Mouse (Mus musculus): ENCODE results near the gene Tmem229a.

Tmem229a gene

GRCm38 (mm10) chr6:24955946-24956585 lies at the start of gene Tmem229a:
TSS of gene Tmem229a (minus strand) at chr6:24956297.
- peak; percentile 57 to 77 for DNase-seq (ENCODE audit: low spot score in 2 of 2)

DNA sequence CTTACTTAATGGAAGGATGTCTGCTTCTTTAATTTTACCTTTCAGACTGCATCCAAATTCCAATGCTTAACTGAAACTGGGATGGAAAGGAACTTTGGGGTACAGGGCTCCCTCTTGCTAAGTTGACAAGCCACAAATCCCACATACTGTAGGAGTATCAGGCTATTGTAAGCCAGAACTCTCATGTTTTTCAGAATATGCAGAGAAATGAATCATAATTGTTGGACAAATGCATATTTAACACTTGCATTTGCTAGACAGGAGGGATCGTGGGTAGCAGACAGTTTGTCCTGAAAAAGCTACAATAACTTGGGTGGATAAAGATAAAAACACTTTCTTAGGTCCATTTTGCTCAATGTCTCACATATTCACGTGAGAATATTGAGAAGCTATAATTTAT lies 37.7 kb upstream of the Tmem229a start:
- DNase-seq (ENCODE audit: low spot score in 2 of 2) = no peak

DNA sequence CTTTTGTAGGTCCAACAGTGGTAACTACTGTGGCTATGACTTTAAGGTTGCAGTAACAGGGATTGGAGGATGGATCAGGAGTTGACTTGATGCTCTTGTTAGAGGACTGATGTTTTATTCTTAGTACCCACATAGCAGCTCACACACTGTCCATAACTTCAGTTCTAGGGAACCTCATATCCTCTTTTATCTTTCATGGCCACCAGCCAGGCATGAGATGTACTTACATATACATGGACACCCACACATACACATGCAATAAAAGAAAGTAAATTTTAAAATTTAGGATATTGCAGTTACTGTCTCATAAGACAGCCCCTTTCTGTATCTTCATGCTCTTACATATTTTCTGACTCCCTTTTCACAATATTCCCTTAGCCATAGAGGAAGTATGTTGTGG lies 33.7 kb upstream of the Tmem229a start:
- no peak for DNase-seq (ENCODE audit: low spot score in 2 of 2)

DNA sequence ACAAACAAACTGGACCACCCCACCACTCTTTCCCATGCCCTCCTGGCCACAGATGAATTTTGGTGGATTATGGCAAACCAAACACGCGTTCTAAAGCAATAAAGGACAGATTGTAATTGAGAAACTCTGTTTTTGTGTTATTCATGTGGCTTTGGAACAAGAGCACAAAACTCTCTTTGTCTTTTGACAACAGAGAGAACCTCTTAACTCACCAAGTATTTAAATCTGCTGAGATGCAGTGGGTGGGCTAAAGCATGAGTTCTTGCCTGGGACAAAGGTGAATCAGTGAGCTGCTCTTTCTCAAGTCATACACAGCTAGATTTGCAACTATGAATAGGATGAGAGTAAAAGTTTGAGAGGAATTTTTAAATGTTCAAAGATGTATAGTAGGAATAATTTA lies 20.1 kb upstream of the Tmem229a start:
- DNase-seq (ENCODE audit: low spot score in 2 of 2) = no peak

DNA sequence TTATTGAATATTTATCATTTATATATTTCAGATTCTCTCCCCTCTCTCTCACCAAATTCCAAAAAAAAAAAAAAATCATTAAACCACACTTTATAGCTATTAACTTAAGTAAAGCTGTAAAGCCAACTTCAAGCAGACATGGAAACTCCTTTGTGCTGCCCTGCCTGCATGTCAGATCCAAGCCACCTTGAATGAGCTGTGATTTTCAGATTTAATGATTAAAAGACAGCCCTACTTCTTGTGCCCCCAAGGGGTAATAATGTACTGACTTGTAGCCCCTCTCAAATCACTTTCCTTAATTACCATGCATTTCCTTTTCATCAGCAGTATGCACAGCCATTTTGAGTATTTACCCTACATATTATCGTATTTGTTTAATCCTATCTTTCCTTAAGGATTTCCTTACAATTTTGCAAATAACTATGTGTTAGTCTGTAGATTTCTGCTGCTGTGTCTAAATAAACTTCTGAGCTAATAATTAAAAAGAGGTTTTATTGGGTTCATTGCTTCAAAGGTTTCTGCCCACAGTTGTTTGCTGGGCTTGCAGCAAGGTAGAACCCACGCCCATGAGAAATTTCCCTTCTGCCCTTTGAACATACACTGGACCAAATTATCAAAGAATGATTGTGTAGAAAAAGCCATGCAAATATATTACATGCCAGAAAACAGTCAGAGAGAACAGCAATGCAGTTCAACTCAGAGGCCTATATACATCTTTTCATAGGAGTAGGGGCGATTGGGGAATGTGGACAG lies 12.6 kb upstream of the Tmem229a start:
- no peak for DNase-seq (ENCODE audit: low spot score in 2 of 2)

- no peak for DNase-seq (ENCODE audit: low spot score in 2 of 2)
Observed at GRCm38 (mm10) chr6:24967726-24968125, 11.6 kb upstream of the Tmem229a start.

- no peak for DNase-seq (ENCODE audit: low spot score in 2 of 2)
Observed at GRCm38 (mm10) chr6:24966010-24966682, 10.0 kb upstream of the Tmem229a start.

DNA sequence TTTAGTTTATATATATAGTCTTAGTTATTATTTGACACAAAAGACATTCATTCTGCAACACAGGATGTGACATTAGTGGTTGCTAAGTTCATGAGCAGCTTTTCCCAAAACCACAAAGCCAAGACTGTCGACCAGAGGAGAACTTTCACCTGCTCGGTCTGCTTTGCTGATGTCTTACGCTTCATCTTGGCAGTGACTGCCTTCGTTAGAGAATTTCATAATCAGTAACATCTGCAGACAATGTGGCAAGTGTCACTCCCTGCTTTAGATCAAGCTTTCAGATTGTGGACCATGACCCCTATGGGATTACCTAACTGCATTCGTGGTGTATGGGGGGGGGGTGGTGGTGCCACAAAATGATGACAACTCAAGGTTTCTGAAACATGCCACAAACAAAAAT lies 7.7 kb upstream of the Tmem229a start:
- DNase-seq (ENCODE audit: low spot score in 2 of 2) = no peak

DNA sequence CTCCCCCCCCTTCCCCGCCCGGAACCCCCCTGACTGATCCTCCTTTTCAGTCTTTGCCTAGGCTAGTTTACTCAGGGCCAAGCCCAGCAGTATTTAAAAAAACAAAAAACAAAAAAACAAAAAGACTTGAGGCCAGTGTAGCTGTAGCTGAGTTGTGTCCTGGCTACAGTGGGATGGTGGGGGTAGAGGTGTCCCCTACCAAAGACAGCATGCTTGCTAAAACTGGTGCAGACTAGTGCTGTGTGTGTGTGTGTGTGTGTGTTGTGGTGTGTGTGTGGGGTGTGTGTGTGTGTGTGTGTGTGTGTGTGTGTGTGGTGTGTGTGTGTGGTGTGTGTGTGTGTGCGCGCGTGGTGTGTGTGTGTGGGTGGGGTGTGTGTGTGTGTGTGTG lies 483 bp upstream of the Tmem229a start:
- DNase-seq (ENCODE audit: low spot score in 2 of 2) = no peak

DNA sequence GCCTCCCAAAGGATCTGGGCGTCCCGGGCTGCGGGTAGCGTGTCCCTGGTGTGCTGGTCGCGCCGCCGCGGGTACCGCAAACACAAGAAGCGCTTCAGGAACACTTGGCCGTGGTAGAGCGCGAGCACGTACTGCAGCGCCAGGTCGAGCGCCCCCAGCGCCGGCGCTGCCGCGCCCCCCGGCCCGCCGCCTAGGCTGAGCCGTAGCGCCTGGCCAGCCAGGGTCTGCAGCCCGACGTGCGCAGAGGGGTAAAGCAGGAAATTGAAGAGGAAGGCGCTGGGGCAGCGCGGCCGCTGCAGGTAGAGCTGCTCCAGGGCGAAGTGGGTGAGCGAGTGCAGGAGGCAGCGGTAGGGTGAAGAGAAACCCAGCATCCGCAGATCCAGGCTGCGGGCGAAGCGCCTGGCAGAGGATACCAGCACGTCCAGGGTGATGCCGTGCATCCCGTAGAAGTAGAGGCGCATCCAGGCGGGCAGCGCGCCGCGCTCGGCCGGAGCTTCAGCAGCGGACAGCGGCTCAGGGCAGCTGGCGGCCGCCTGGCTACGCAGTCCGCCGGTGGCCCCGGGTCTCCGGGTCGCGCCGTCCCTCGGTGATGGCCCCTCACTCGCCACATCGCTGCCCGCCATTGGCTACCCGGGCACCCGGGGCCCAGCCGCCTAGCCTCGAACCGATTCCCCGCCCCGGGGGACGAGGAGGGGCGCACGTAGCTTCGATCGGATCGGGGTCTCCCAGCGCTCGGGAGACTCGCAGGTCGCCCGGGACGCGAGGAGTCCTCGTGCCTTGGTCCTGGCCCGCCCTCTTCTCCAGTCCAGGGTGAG lies 759 bp downstream of the Tmem229a start:
- DNase-seq (ENCODE audit: low spot score in 2 of 2) = peak; percentile 57 to 76

DNA sequence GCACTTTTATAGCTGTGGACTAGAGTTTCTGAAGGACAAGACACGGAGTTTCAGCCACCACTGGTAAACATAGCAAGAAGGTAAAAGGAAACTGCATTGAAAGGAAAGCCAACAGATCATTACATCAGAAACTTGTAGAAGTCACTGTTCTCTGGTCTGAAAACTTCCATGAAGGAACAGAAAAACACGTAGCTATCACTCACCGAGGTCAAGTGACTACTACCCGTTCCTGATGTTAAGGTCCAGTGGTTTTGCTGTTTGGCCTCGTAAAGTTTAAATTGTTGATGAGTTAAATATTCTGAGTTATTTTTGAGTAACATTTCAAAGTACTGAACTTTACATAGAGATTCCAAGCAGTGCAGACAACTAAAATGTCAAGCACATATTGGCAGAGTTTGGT lies 2.0 kb downstream of the Tmem229a start:
- DNase-seq (ENCODE audit: low spot score in 2 of 2) = no peak

- DNase-seq (ENCODE audit: low spot score in 2 of 2) = no peak
Observed at GRCm38 (mm10) chr6:24952341-24952740, 3.8 kb downstream of the Tmem229a start.

DNA sequence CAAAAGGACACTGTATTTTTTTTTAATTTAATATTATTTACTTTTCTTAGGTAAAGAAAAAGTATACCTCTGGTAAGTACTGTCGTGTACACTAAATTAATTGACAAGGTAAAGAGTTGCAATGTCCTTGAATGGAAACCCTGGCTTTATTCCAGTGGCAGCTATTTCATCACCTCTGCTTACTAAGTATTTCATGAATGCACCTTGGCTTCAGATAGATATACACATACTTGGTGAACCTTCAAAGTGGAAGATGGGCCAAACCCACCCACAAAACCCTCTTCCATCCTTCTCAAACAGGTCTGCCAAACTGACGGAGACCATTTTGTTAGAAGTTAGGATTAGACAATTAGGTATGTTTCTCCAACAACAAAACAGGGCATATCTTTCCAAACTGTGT lies 5.4 kb downstream of the Tmem229a start:
- DNase-seq (ENCODE audit: low spot score in 2 of 2) = no peak

DNA sequence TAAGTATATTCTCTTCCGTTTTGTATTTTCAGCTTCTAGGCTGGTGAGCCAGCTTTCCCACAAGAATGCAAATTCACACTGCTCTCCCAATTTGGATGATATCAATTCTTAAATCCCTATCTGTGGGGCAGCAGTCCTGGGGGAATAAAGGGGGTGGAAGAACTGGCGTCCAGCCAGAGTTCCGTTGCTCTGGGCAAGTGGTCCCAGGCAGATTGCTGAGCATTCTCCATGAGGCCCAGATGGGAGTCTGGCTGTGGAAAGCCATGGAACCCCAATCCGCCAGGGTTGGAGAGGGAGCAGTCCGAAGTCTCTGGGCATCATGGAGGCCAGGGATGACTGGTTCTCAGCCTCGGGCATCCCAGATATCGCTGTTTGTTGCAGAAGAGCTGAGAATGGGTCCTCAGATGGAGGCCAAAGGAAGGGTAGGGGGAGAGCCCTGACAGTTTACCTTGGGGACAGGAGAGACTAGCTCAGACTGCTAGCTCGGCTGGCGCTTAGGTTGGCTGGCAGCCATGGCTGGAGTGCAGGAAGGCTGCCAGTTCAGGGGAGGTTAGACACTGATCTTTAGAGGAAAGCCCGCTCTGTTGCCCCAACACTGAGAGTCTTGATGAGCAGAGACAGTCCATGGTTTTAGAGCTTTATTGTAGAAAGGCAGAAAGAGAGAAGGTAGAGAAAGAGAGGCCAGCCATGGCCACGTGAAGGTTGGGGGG lies 30.9 kb downstream of the Tmem229a start:
- DNase-seq (ENCODE audit: low spot score in 2 of 2) = no peak

DNA sequence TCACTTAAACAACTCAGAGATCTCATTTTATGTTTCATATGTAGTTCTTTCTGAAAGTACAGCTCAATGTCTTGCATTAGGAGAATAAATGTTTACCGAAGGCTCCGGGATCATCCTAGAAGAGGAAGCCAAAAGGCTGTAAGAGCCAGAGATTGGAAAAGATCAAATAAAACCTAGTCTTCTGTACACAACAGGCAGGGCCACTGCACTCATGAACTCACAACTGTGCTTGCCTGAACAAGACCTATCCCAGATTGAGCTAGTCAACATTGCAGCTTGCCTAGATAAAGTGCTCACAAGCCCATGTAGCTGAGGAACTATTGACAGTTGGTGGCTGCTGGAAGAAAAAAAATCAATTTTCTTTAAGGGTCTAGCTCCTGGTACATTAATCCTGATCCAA lies 42.5 kb downstream of the Tmem229a start:
- no peak for DNase-seq (ENCODE audit: low spot score in 2 of 2)

DNA sequence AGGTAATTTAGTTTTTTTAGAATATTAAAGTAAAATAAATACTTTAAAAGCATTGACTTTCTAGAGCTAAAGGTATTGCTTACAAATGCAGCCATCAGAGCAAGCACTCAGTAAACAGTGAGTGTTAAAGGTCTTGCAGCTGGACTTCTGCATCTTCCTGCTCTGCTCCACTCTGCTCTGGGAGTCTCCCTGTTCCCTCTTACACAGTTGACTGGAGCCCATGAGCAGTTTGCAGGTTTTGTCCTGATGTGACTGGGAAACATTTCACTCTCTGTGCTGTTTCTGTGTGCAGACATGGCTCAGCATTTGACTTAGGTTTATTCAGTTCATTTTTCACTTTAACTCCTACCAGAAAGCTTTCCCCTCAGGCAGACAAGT lies 45.4 kb downstream of the Tmem229a start:
- DNase-seq (ENCODE audit: low spot score in 2 of 2) = no peak

GRCm38 (mm10) chr6:24910016-24910727 lies 45.9 kb downstream of the Tmem229a start:
- DNase-seq (ENCODE audit: low spot score in 2 of 2) = no peak

DNA sequence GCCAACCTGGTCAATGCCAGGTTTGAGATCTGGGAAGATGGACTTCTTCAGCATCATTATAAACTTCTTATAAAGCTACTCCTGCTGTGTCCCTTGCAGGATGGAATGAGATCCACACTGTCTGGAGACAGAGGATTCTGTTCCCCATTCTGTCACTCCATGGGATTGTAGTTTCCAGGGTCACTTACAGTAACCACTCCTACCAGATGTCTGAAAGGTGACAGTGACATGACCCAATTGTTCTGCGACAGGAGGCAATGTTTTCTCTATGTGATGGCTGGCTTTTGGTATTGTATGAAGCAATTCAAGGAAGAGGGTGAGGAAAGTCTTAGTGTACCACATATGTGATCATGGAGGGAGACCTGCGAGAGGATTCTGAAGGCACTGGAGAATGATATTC lies 48.3 kb downstream of the Tmem229a start:
- no peak for DNase-seq (ENCODE audit: low spot score in 2 of 2)

- no peak for DNase-seq (ENCODE audit: low spot score in 2 of 2)
Observed at GRCm38 (mm10) chr6:24905101-24905500, 51.0 kb downstream of the Tmem229a start.
